Mouse (Mus musculus): ENCODE measurements at regions not wholly inside any gene's neighbourhood (a gene's known extent, or its start where the extent isn't known, plus 50 kb on each side); places are given as distances from the start of the nearest gene placed in this dataset.

DNA sequence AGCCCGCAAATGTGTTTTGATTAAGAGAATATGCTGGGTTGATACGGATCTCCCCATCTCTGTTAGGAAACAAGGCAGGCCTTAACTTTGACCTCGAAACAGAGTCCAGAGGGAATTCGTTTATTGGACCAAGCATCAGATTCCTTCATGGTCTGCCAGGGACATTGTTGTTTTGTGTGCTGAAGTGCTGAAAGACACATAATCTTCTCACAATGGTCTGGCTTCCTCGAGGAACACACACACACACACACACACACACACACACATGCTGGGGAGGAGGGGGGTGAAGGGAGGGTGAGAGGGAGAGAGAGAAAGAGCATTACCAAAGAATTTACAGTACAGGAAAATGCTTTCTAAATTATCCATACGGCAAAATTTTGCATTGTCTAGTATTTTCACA, 556.5 kb upstream of the Slit2 start:
- no peak for TF ChIP-seq GATA4 (IDR thresholded peaks at IDR 0.05; ENCODE audit: insufficient replicate concordance, low read length)

DNA sequence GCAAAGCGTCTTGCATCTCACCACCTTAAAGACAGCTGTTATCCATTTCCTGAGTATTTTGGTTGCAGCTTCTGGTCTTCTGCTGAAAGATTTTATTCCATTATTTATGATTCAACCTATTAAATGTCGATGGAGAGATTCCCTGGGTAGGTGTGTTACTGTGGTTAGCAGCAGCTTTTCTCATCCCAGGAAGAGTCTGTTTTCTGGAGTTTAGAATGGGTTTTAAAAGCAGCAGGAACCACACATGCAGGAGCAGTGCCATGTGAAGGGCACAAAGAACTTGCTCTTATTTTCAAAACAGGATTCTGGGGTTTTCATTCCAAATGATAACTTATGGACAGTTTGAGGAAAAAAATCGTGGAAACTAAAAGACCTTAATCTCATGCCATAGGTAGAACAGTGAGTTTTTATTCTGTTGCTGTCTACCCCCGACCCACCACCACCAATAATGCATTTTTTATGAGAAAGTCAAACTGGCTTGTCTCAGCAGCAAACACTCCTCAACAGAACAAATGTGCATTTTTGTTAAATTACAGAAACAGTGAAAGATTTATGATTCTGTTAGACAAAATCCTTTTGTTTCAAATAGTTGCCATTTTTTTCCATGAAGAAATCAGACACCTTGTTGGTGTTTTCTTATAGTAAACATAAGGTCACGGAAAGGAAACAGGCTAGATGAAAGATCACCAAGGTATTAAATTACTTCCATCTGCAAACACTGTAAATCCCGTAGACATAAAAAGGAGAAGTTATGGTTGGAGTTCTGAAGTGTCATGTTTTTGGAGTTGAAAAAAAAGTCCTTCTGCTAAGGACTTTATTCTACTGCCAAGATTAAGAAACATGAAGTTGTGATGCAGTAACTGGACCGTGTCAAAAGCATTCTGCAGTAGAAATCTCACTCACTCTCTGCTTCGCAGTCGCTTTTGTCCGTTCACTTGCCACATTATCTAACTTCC, 553.4 kb upstream of the Slit2 start:
- no peak for TF ChIP-seq GATA4 (IDR thresholded peaks at IDR 0.05; ENCODE audit: insufficient replicate concordance, low read length)

DNA sequence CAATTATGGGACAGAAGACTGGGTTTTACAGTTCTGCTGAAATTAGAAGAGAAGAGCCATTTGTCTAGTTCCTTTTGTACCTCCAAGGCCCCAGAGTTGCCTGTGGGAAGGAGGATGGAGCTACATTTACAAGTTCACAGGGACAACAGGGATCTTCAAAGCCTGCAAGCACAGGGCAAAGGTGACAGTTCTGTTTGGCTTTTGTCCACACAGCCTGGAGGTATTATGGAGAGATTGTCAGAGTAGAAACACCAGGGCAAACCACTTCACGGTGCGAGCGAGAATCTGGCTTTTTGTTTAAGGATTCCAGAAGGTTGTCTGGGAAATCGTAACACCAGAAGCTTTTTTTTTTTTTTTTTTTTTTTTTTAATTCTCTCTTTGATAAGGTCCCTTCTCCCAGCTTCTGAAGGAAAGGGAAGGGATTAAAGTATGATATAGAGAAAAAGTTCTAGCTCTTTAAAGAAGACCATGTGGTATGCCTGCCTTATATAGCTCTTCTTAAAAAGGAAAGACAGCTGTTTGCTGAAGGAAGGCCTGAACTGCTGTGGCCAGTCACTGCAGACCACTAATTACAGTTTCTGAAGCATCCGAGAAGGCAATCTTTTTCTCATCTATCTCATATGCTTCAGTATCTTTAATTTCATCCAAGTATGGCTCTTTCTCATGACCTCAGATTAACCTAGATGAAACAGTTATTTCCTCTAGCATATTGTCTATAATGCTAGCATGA, 551.2 kb upstream of the Slit2 start:
- TF ChIP-seq GATA4 (IDR thresholded peaks at IDR 0.05; ENCODE audit: insufficient replicate concordance, low read length) = no peak

DNA sequence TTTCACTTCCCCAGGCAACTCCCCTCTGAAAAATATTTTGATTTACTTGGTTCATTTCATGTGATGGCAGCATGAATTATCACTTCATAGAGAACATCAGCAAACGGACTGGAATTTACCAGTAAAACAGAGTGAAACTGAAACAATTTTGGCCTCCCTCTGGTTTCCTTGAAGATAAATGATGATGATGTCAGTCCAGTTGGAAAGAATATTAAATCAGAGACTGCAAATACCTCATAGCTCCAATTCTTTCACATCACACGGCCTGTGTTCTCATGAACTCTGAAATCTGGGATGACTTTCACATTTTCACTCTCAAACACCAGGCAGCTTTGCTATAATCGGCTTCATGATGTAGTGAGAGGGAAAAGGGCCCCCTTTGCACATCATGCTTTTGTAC, 546.5 kb upstream of the Slit2 start:
- TF ChIP-seq GATA4 (IDR thresholded peaks at IDR 0.05; ENCODE audit: insufficient replicate concordance, low read length) = no peak

DNA sequence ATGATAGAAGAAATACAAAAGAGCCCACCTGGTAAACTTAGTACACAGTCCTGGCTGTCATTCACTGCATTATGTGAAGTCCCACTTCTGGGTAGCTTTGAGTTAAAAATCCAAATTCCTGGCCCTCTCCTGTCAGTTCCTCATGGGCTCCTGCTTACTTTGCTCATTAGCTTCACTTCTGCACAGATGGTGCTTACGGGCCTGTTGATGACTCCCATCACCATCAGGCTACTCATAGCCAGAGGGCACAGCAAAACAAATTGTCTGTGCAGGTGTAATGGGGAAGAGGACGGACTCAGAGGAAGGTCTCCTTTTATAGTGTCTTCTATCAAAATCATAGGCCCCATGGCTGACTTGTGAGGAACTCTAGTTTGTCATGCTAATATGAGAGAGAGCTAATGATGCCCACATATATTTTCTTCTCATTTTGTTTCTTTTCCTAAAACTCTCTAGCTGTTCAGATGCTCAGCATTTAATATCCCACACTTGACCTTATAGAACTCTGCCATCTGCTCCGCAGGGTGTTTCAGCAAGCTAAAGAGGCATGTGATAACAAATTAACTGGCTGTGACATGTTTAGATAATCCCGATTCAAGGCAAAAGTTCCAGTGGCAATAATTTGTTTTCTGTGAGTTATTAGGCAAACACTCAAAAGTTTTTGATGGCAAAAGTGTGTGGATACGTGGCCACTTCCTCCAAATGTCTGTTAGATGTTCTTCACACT, 536.5 kb upstream of the Slit2 start:
- no peak for TF ChIP-seq GATA4 (IDR thresholded peaks at IDR 0.05; ENCODE audit: insufficient replicate concordance, low read length)

DNA sequence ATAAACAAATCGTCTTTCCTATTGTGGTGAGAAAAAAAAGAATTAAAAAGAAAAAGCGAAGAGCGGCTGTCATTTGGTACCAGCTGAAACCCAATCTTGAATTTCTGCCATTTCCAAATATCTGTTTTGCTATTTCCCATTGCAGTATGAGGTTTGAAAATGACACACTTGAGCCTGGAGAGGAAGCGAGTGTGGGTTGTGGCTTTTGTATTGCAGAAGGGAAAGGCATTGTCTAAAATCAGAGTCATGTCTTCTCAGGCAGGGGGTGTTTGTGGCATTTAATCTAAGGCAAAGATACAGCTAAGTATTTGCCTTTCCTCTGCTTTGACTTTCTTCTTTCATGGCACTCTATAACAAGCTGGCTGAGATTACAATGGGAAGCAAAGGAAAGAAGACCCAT, 518.1 kb upstream of the Slit2 start:
- no peak for TF ChIP-seq GATA4 (IDR thresholded peaks at IDR 0.05; ENCODE audit: insufficient replicate concordance, low read length)

DNA sequence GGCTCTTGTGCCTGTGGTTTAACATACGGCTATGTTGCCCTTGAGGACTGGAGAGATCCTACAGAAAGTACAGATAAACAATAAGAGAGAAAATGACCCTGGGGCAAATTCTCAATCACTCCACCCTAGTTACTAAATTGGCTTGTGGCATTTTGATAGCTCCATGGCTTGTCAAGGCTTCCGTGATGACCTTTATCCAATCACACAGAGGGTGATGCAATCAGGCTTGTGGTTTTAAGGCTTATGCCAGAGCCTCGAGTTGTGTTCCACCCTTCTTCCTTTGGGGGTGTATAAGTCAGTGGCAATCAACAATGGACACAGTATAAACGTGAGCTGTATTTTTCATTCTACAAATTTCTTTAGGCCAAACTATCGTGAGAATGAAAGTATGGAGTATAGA, 513.5 kb upstream of the Slit2 start:
- no peak for TF ChIP-seq GATA4 (IDR thresholded peaks at IDR 0.05; ENCODE audit: insufficient replicate concordance, low read length)

DNA sequence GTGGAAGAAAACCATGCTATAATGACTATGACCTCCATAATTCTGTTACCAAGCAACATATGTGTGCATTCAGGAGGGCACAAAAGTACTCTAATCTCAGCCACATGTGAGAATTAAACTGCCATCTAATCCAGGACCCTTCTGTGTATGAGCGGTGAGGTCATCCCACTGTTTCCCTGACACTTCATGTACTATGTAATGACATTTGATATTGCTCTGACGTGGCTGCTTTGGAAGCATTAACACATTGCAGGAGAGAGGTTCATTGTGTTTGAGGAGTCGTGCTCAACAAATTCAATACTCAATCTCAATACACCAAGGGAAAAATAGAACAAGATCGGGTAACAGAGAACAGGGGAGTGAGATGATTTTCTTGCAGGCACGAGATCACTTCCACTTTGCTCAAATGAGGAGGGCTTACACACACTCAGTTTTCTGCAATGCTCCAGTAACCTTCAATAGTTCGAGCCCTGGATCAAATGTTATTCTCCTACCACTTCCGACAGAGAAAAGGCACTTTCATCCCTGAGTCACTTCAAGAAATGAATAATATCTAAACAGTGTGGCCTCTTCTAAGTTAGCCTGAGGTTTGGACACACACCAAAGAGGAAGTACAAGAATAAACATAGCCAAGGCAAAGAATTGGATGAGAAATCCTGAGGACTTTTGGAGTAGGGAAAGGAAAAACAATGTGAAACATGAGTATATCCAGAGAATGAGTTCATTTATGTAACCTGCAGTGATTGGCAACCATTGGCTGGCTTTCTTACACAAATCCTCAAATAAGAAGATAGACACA, 510.7 kb upstream of the Slit2 start:
- TF ChIP-seq GATA4 (IDR thresholded peaks at IDR 0.05; ENCODE audit: insufficient replicate concordance, low read length) = no peak

DNA sequence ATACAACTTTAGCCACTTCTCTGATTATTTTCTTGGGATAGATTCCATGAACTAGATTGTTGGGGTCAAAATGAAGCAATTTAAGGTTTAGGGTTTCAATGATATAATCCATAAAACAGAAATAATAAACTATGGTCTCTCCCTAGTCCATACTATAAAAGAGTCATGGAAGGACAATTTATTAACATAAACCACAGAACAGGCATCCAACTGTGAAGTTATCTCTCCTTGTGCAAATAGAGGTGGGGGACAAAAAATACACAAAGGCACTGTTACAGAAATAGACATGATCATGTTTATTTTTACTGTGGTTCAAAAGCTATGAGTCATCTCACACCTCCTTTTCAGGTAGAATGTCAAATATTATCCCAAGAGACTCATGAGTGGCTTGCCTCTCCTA, 503.0 kb upstream of the Slit2 start:
- TF ChIP-seq GATA4 (IDR thresholded peaks at IDR 0.05; ENCODE audit: insufficient replicate concordance, low read length) = no peak

DNA sequence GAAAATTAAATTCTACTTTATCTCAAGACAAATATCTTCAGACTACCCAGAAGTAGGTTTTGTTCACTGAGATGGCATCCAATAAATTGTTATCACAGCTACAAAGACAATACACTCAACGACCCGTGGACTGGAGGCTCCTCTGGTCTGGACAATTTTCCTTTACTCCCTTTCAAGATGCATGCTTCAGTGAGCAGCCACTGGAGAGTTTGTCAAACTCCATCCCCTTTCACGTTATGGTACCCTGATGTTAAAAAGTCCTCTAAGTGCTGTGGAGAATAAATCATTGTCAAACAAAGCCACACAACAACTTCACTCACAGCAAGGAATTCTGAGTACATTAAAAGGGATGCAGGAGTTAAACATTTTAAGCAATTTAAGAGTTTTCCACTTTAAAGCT, 486.7 kb upstream of the Slit2 start:
- no peak for TF ChIP-seq GATA4 (IDR thresholded peaks at IDR 0.05; ENCODE audit: insufficient replicate concordance, low read length)

DNA sequence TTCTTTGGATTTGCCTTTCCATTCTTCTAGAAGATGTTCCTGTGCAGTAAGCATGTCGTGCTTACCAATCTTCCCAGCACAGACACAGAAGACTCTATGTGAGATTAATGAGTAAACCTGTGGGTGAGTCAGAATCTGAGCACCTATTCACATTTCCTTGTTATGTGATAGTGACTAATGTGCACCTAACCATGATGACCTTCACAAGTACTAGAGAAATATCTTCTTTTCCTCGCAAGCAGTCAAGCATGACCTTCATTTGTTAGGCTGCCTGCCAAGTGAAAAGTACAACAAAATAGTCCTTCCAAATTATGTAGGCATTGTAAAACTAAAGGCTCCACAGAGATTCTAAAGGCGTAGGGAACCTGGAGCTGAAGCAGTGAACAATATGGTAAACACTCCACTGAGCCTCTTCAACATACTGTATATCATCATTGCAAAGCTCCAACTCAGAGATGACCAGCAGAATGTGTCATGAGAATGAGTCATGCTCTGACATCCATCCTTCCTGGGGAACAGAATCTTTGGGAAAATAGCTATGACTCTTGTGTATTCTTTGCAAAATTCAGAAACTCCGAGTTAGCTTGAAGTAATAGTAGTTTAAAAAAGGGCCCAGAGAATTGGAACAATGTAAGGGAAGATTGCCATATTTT, 480.0 kb upstream of the Slit2 start:
- no peak for TF ChIP-seq GATA4 (IDR thresholded peaks at IDR 0.05; ENCODE audit: insufficient replicate concordance, low read length)

DNA sequence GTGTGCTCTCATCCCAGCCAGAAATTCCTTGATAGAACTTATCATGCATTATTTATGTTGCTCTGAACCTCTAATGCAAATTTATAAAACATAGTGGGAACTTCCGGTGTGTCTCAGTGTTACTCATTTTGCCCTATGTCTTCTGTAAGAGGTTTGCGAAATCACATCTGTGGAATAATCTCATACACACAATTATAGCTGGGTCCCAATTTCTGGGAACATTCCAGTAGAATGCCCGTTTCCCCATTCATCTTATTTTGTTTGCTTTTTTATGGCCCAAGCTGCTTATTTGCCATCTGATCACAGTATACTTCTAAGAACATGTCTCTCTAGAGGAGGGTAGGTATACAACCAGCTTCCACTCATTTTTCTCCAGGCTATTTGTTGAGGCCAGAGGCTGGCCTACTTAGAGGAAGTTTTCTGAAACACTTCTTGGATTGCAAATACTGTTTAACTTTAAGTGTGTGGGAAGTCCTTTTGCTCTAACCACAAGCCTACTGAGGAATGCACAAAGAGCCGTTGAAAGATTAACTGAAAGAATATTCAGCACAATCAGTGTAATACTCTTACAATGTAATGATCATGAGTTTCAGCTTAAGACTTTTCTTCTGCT, 474.1 kb upstream of the Slit2 start:
- no peak for TF ChIP-seq GATA4 (IDR thresholded peaks at IDR 0.05; ENCODE audit: insufficient replicate concordance, low read length)

DNA sequence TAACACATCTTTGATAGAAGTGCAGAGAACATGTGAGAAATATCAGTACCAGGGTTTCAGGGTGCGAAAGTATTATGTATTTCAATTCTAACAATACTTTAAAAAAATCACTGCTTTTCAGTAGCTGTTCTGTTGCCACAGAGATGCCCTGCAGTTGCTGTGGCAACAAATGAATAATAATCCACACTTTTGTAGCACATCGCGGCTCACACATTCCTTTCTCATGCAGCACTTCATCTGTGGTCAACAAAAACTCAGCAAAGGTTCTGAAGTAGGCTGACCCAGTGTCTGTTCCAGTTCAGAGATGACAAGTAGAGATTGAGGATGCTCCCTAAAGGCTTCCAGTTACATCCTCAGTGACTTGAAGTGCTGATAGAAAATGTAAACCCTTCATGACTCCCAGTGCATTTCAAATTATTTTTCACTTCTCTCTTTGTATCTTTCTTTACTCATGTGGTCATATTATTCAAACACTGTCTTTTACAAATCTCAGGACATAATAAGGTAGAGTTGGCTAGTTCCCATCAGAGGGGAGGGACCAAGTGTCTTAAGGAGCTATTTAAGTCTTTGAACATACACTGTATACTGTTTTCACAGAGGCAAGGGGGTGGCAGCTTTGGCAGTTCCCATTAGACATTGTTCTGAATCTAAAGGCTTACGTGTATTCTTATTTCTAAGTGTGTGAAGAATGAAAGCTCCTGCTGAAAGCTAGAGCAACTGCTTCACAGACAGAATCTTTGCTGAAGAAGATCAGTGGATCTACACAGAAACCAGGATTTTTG, 460.6 kb upstream of the Slit2 start:
- TF ChIP-seq GATA4 (IDR thresholded peaks at IDR 0.05; ENCODE audit: insufficient replicate concordance, low read length) = no peak
